Mouse (Mus musculus): ENCODE results near the gene Rsl1. TPM values are rescaled to one million over a fixed set of nuclear protein-coding genes. Genes with fewer than 3 reads are reported as not detected.

Rsl1 gene
- polyA plus RNA-seq, 1 experiment from 2014 or later: 7.2 TPM

Other genes with a start within 250 kb of the Rsl1 start
- 4.1 and 4.4 TPM in 2 replicates for gene Zfp712, start 112.0 kb upstream of the Rsl1 start, polyA plus RNA-seq (2015; fragmentation: Nextera tagmentation; extraction: Ambion mirVana)
- gene Zfp708, start 75.2 kb upstream of the Rsl1 start, polyA plus RNA-seq (2015; fragmentation: Nextera tagmentation; extraction: Ambion mirVana): 4.9 and 6.0 TPM in 2 replicates
- 3.6 and 3.7 TPM in 2 replicates for gene Gm28557, start 64.6 kb upstream of the Rsl1 start, polyA plus RNA-seq (2015; fragmentation: Nextera tagmentation; extraction: Ambion mirVana)
- 0.33 and 0.37 TPM in 2 replicates for gene Rslcan18, start 56.9 kb upstream of the Rsl1 start, polyA plus RNA-seq (2015; fragmentation: Nextera tagmentation; extraction: Ambion mirVana)
- gene Zfp759, start 51.5 kb upstream of the Rsl1 start, polyA plus RNA-seq (2015; fragmentation: Nextera tagmentation; extraction: Ambion mirVana): 1.7 and 2.4 TPM in 2 replicates
- 2.2 and 2.6 TPM in 2 replicates for gene Zfp455, start 21.3 kb downstream of the Rsl1 start, polyA plus RNA-seq (2015; fragmentation: Nextera tagmentation; extraction: Ambion mirVana)
- 1.7 and 2.3 TPM in 2 replicates for gene Zfp458, start 105.3 kb downstream of the Rsl1 start, polyA plus RNA-seq (2015; fragmentation: Nextera tagmentation; extraction: Ambion mirVana)
- gene Zfp457, start 133.3 kb downstream of the Rsl1 start, polyA plus RNA-seq (2015; fragmentation: Nextera tagmentation; extraction: Ambion mirVana): 0.45 and 1.1 TPM in 2 replicates
- gene Zfp595, start 159.4 kb downstream of the Rsl1 start, polyA plus RNA-seq (2015; fragmentation: Nextera tagmentation; extraction: Ambion mirVana): 2.1 and 2.6 TPM in 2 replicates
- gene Gm28044, start 187.4 kb downstream of the Rsl1 start, polyA plus RNA-seq (2015; fragmentation: Nextera tagmentation; extraction: Ambion mirVana): not detected in 2 replicates
- gene Zfp953, start 187.4 kb downstream of the Rsl1 start, polyA plus RNA-seq (2015; fragmentation: Nextera tagmentation; extraction: Ambion mirVana): 0.89 and 0.95 TPM in 2 replicates
- 0.41 TPM in 1 of 2 replicates, not detected in the other for gene Gm28041, start 202.6 kb downstream of the Rsl1 start, polyA plus RNA-seq (2015; fragmentation: Nextera tagmentation; extraction: Ambion mirVana)
- gene Zfp456, start 202.6 kb downstream of the Rsl1 start, polyA plus RNA-seq (2015; fragmentation: Nextera tagmentation; extraction: Ambion mirVana): 1.7 and 1.8 TPM in 2 replicates
- gene Zfp429, start 226.6 kb downstream of the Rsl1 start, polyA plus RNA-seq (2015; fragmentation: Nextera tagmentation; extraction: Ambion mirVana): 6.1 and 7.2 TPM in 2 replicates
- 1.2 and 1.6 TPM in 2 replicates for gene Zfp459, start 248.2 kb downstream of the Rsl1 start, polyA plus RNA-seq (2015; fragmentation: Nextera tagmentation; extraction: Ambion mirVana)